Mouse (Mus musculus) cerebellum, postnatal 10 days (tissue): Measurements from ENCODE around the gene Lrp4.

Experiments
- DNase-seq, 2 experiments: peaks; one replicate each; pipeline ENCODE4 v3.0.0; 2021; ENCODE audit warnings: mixed read lengths in 2 of 2

Lrp4 gene

DNA sequence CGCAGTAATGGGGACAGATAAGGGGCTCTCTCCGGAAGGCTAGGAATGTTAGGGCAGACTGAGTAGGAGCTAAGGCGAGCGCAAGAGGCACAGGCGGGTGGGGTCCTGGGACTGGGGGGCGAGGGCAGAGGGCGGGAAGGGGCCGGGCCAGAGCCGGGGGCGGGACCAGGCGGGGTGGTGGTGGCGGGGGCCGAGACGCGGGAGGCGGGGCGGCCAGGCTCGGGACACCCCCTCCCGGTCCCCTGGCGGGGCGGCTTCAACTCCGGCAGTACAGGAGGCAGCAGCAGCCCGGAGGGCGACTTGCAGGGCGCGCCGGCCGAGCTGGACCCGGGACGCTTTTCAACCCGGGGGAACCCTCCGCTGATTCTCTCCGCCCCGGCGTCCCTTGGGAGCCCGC, at the start of gene Lrp4:
TSS of gene Lrp4 (plus strand) at position 253 of the 397 bp plus-strand sequence.
- DNase-seq, result peak; percentile 46 to 70

DNA sequence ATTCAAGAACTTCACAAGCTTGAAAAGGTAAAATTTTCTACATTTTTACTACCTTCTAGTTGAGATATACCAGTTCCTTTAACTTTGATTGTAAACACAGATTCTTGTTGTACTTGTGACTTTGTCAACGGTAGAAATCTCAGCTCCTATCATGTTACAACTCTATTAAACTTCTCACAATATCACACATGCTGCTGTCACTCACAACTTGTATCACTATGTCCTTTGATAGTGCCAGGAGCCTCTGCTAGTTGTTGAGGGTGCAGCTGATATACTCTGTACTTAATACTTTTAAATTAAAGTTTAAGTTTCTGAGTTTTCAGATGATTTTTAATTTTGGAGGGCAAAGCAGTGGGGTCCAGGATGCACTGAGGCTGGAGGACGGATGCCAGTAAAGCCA, 49.3 kb upstream of the Lrp4 start:
- no peak for DNase-seq

DNA sequence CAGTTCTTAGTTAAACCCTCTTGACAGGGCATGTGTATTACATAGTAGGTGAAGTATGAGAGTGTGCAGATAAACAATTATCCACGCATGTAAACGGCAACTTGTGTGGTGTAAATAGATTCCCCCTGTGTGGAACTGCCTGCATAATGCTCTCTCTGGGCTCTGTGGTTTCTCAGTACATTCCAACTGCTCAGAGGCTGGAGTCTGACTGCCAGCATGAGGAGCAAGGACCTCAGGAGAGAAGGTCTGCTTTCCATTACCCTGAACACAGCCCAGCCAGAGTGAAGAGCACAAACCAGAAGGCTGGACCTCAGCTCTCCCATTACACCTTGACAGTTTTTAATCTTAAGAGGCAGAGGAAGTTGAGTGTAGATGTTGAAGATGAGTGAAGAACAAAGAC, 45.8 kb upstream of the Lrp4 start:
- no peak for DNase-seq

DNA sequence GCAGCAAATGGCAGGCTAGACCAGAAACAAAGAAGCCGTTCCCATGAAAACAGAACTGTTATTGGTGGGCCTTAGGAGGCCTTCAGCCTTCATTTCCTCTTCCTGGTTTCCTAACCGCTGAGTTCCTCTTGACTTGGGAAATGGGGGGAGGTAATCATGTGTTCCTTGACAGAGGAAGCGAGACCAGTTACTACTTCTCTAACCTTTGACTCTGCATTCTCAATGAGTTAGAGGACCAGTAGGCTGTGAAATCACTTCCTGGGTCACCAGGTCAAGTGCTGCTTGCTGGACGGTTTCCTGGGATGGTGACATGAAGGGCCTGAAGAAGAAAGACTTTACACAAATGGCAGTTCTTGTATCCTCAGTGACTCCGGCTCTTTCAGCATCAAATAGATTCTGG, 45.0 kb upstream of the Lrp4 start:
- DNase-seq, result no peak

DNA sequence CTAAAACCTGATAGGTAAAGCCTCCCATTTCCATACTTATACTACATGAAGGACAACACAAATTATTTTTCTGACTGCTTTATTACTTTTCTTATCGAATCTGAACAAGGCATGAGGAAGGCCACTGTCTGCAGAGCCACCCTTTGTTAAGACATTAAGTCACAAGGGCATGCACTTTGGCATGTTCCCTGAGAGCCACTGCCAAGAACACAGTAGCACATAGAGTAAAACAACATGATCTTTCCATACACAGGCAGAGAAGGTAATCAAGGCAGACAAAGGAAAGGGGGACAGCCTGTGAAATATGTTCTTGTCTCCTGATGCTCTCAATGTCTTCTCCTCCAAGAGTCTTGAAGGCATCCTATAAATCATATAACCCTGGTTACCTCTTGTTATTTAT, 43.5 kb upstream of the Lrp4 start:
- peak; percentile 24 to 28 for DNase-seq

DNA sequence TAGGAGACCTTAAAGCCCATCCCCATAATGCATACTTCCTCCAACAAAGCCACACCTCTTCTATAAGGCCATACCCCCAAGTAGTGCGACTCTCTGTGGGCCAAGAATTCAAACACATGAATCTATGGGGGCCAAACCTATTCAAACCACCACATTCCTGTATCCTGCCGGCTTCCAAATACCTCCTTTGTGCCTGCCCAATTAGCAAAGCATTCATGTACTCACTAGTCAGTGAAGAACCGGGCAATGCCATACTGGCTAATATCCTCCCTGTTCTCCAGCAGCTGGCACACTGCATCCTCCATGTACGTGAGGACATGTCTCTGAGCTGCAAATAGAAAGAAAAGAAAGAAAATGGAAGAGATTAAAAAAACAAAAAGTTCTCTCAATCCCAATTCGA, 35.7 kb upstream of the Lrp4 start:
- no peak for DNase-seq

DNA sequence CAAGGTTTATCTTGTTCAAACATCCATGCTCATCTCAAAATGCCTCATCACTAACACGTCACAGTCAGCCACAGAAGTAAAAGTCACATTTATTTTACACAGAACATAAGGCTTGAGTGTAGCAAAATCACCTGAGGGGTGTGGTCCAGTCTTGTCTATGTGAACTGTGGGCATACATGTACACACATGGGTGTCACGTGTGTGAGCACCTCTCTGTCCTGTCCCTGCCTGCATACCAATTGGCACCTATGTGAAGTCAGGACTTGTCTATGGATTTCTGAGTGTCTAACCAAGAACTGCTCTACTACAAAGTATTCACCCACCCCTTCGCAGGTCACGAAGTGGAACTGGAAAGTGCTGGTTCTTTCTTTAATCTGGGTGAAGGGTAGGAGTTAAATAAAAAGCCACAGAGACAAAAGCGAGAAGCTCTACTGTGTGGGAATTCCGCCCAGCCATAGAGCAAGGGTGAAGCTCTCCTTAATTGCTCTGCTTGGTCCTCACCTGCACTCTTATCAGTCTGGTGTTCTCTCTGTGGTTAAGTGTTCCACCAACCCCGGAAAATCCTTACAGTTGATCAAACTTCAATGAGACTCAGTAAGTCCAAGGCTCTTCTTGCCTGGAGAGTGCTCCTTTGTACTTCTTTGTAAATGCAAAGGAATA, 33.1 kb upstream of the Lrp4 start:
- no peak for DNase-seq

DNA sequence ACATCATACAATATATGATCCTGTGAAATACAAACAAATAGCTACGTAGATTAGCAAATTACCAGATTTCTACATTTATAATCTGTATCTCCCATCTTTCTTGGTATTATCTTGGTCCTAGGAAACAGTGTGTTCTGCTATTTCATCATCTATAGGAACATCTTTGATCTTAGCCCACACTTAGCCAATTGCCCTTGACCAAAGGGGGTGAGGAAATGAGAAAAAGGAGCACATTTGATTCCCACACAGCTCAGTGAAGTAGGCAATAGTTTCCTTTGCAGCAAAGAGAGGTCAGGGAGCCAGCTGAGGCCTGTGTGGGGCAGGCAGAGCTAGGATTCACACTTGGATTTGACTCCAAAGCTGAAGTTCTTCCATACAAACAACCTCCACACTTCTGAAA, 31.0 kb upstream of the Lrp4 start:
- DNase-seq, result no peak

DNA sequence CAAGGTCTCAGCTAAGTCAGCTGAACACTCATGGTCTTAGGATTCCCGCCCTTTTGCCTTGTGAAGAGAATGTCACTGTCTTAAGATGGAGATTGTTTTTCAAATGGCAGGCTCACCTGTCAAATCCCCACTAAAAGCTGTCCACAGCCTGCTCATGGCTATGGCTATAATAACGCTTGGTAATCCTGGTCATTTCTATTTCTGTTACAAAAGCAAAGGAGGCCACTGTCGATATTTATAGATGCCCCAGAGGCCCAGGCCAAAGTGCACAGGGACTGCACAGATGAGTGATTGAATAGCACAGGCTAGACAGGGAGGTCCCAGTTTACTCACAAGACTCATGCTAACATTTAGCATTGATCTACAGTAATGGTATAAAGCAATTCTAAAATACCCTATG, 28.2 kb upstream of the Lrp4 start:
- no peak for DNase-seq

DNA sequence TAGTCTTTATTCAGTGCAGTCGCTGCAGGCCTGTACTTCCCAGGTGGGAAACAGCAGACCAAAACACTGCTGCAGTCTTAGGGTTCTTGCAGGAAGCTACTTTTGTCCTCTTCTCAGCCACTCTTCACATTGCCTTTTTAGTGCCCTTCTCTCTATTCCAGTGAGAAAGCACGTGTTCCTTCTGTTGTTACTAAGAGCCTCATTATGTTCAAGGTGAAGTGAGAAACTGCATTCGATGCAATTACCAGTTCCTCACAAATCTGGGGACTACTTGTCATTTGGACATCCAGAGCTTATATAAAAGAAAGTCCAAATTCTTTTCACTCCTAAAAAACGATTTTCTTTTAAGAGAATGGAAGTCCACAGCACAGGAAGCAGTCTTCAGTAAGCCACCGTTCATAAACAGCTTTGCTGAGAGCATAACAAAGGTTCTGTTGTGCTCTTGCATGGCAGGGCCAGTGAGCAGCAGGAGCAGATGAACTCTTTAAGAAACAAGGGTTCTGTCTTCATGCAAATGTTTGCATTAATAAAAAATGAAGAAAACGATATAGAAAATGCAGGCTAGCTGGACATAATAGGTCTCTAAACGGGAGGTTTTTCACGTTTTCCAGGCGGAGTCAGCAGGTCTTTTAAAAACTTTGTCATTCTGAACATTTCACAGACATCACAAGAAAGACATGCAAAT, 27.3 kb upstream of the Lrp4 start:
- no peak for DNase-seq

DNA sequence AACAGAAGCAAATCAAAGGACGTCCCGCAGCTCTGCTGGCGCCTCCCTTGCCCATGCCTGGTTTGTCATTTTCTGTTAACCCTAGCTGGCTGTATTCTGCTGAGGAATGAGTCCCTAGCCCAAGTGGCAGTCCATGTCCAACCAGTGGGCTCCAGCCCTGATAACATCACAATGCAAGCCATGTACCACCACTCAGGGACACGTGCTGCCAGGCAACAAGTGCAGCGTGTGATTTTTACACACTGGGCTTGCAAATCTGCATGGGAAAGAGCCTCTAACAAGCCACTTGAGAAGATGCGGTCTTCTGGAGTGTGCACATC, 26.8 kb upstream of the Lrp4 start:
- peak; percentile 41 to 58 for DNase-seq

DNA sequence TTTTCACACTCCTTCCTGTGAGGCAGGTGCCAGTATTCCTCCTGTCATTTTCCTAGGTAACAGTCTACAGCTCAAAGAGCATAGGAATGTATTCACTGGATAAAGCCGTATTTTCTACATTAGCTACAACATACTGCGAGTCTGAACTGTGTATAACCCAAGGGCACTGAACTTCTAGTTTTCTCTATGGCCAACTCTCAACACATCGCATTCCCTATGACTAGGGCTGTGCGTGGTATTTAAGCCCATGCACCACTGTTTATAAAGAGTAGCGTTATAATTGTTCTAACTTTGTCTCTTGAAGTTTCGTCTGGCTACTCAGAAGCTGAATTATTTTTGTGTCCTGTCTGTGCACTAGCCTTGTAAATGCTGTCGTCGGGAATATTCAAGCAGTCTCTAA, 20.6 kb upstream of the Lrp4 start:
- DNase-seq, result no peak

DNA sequence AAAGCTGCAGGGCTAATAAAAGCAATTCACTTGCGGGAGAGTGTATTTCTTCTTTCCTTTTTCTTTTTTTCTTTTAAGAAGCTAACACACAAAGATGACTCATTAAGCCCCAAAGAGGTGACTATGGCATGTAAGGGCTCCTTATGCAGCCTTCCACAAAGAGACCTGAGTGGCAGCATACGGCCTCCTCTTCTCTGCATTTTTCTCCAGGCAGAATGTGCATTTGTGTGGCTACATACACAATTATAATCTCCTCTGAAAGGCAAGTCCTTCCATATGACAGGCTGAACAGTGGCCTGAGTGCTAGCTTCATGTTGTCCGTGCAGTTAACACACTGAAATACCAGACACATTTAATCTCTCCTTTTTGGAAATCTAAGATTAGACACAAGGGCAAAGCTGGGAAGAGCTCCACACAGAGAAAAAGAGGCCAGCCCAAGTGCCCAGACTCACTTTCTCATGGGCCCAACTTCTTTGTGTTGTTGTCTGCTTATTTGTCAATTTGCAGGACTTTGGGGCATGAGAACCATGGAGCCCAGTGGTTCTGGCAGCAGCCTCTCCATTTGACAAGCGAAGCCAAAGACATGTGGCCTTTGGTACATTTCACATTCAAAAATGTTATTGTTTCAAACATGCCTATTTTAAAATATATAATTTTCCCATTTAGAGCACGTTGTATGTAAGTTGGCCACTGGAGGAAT, 20.0 kb upstream of the Lrp4 start:
- DNase-seq, result no peak

DNA sequence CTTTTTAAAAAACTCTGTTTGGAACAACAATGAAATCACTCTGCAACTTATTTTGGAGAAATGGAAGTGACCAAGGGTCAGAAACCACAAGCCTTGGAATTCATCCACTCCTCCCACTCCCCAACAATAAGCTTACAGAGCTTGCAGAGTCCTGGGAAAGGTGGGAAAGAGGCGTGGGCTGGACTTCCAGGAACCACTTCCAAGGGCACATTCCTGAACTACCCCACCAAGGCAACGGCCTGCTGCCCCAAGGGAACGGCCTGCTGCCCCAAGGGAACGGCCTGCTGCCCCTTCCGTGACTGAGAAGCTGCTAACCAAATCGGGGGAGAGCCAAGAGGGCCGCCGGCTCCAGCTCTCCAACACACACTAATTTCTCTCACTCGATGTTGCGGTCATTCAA, 18.0 kb upstream of the Lrp4 start:
- no peak for DNase-seq

DNA sequence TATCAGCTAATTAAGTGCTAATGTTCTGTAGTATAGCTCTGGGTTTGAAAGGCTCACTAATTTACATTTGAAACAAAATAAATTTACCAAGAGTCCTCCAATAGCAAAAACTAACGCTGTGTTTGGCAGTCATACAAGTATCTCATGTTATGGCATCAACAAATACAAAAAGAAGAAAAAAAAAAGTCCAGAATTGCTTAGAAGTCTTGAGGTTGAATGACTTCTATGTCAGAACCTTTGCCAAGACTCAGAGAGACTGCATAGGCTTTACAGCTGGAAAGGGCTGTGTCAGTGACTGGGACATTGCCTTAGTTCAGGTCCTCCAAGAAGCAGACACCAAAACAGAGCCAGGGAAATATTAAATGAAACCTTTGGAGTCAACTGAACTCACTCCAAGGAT, 17.4 kb upstream of the Lrp4 start:
- no peak for DNase-seq

DNA sequence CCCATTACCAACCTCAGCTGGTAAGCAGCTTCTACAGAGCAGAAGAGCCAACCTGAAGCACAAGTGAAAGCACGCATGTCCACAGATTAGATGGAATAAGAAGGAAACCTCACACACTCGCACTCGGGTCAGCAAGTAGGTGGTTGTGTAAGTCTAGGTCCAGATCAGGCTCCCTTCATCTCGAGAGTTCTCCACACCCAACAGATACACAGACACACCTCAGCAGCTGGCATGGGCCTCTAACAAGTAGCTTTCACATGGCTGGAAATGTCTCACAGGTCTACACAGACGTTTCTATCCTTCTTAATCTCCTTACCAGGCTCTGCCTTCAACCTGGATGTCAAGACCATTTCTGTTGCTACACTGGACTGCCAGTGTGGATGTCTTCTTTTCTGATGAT, 16.6 kb upstream of the Lrp4 start:
- no peak for DNase-seq

DNA sequence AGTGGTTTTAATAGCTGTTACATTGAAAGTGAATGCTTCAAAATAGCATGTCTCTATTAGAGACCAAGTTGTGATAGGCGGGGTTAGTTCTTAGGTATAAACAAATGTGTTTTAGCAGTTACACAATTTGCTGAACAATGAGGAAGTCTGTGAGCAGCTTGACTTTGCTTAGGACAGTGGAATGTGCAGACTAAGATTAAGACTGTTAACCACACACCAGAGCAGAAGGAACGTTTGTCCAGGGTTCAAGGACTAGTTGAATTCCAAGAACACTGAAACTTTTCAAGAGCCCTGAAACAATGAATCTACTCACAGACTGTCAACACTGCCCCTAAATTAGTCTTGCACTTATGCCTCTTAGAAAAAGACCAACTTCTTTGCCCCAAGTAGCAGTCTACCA, 15.6 kb upstream of the Lrp4 start:
- no peak for DNase-seq

DNA sequence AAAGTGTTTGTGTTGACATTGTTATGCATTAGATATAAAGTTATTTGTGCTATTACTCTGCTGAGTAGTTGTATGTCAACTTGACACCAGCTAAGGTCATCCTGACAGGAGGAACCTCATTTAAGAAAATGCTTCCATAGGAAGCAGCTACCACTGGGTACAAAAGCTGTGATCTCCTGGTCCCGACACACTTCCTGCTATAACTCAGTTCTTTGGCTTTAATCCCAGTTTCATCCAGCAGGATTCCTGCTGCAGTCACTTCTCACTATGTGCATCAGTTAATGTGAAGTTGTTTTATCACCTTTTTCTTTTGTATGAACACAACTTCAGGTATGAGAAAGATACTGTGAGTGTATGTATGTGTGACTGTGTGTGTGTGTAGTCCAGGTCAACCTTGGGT, 15.1 kb upstream of the Lrp4 start:
- DNase-seq, result no peak

DNA sequence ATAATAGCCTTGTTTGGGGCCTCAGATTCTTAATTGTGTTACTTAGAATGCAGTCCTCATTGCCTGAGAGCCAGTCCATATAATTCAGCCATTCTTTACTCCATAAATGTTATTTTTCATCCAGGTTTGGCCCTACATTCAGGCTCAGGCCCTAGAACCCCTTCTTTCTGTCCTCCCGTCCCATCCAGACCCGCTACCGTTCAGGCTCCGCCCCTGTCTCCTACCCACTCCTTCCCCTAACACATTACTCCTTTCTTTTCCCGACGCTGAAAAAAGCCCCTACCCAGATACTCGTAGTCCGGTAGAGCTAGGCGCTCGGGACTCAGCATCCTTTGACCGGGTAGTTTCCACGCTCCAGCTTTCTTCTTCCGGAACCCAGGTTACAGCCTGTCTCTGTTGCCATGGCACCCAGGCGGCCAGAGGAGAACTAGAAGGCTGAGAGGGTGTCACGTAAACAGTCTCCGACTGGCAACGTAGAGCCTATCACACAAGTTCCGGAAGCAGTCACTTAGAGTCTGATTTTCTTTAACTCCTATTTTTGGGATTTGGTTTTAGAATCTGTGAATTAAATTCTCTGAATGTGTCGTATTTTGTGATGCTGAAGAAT, 12.9 kb upstream of the Lrp4 start, which contains the start of gene 1110051M20Rik:
TSS of gene 1110051M20Rik (minus strand) at position 419 of the 607 bp plus-strand sequence.
- peak; percentile 92 to 95 for DNase-seq

DNA sequence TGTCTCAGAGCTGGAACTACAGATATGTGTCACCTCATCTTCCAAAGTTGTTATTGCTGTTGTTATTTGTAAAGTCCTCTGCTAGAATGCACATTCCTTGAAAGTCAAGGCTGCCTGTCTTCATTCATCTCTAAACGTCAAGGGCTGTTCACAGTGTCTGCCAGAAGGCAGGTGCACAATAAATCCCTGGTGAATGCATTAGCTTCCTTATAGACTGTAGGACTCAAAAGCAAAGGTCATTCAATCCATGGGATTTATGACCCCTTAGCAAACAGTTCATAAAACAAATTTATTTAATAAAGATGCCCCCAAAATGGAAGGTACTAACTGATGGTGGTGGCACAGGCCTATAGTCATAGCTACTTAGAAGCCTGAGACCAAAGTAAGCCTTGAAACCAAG, 7.6 kb upstream of the Lrp4 start:
- no peak for DNase-seq

DNA sequence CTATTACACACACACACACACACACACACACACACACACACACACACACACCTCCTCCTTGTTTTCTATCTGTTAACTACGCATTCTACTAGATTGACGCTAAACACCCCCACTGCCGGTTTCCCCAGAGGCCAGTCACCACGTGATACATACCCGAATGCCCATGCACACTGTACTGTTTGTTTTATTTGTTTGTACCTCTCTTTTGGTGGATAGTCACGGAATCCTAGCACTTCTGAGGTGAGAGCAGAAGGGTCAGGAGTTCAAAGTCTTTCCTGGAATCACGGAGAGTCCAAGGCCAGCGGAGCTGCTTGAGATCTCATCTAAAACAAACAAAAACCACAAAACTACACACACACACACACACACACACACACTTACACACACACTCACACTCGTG, 7.0 kb upstream of the Lrp4 start:
- DNase-seq, result no peak

DNA sequence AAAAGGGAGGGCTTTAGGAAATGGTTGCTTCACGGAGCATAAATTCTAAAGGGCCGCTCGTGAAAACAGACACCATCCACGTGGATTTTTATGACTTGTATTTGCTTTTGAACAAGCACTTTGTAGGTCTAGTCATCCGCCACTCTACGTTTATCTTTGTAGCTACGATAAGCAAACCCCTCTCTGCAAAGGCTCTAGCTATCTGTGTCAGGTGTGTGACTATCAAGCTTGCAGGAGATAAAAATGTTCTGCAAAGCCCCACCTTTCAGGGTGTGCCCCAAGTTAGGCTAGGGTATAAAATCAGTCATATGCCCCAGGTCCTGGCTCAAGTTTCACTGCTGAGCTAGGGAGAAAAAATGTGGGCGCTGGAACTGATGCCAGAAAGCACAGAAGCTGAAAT, 4.7 kb upstream of the Lrp4 start:
- DNase-seq, result no peak

DNA sequence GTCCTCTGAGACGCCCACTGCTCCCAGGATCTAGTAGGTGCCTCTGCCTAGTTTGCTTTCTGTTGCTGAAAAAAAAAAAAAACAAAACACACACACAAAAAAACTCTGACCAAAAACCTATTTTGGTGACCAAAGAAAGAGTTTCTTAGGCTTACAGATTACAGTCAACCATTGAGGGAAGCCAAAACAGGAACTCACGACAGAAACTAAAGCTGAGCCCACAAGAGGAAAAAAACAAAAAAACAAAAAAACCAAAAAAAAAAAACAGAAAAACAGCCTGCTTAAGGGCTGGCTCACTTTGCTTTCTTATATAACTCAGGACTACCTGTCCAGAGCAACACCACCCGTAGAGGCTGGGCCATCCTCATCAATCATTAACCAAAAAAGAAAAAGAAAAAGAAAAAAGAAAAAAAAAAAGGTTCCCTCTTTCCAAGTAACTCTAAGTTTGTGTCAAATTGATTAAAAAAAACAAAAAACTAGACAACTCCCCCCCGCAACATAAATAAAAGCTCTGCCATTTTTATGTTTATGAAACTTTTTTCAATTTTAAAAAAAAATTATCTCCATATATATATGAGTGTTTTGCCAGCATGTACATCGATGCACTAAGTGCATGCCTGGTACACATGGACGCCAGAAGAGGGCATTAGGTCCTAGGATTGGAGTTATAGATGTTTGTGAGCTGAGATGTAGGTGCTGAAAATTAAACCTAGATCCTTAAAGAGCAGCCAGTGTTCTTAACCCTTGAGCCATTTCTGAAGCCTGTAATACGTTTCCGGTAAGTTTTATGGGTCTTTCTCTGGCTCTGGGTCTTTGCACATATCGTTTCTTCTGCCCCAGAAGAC, 3.9 kb upstream of the Lrp4 start:
- no peak for DNase-seq
